Mouse (Mus musculus): ENCODE data around the gene Vmn1r212. TPM values are rescaled to one million over a fixed set of nuclear protein-coding genes. Genes with fewer than 3 reads are reported as not detected.

The Vmn1r212 gene
- polyA plus RNA-seq (2021; fragmentation: Nextera tagmentation), result not detected in 2 replicates
- long read RNA-seq, experiment 1, result 0 reads
- long read RNA-seq, experiment 2, result 0 reads

DNA sequence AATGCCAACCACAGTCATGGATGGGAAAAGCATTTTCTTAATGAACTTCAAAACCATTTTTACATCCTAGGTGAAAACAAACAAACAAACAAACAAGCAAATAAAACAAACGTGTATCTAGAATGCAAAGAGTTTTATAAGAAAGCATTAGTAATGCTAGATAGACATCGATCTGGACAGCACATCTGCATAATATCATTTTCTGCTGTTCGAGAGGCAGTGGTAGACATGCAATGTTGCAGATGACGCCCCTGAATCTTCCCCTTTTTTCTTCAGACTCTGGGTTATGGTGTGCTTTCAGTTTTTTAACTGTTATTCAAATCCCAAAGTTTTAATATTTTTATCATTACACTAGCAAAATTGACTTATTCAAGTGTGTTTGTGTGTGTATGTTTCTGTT lies at the start of gene Vmn1r212:
Gene Vmn1r212 (minus strand): TSS at position 101 of the 400 bp plus-strand sequence.

DNA sequence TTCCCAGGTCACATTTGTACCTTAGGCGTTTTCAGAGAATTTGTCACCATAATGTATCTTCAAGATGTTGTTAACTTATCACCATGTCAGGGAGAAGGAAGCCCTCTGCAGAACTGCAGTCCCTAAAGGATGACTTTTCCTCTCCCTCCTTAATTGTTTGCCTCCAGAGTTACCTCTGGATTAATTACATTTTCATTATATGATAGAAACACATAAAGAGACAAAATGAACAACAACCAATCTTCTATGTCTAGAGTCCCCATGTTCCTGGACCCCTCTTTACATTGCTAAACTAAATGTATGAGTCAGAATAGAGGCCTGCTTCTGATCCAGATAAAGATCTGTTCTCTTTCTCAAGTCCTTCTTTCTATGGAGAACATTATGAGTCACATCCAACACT lies 26.5 kb downstream of the Vmn1r212 start, which contains the start of gene Vmn1r211:
Gene Vmn1r211 (minus strand): TSS at position 101 of the 400 bp plus-strand sequence.

Other genes starting within 250 kb of the Vmn1r212 start
- gene Vmn1r207-ps, start 154.6 kb downstream of the Vmn1r212 start, polyA plus RNA-seq (2021; fragmentation: Nextera tagmentation), result not detected in 2 replicates
- not detected in 2 replicates for gene Vmn1r208, start 106.8 kb downstream of the Vmn1r212 start, polyA plus RNA-seq (2021; fragmentation: Nextera tagmentation)
- gene Vmn1r209, start 74.5 kb downstream of the Vmn1r212 start, polyA plus RNA-seq (2021; fragmentation: Nextera tagmentation), result not detected in 2 replicates
- not detected in 2 replicates for gene Vmn1r210, start 52.9 kb downstream of the Vmn1r212 start, polyA plus RNA-seq (2021; fragmentation: Nextera tagmentation)
- gene Vmn1r211, start 26.6 kb downstream of the Vmn1r212 start, polyA plus RNA-seq (2021; fragmentation: Nextera tagmentation), result not detected in 2 replicates
- gene Vmn1r213, start 123.5 kb upstream of the Vmn1r212 start, polyA plus RNA-seq (2021; fragmentation: Nextera tagmentation), result not detected in 2 replicates
- gene Vmn1r214, start 146.2 kb upstream of the Vmn1r212 start, polyA plus RNA-seq (2021; fragmentation: Nextera tagmentation), result not detected in 2 replicates
- not detected in 2 replicates for gene Vmn1r215, start 183.8 kb upstream of the Vmn1r212 start, polyA plus RNA-seq (2021; fragmentation: Nextera tagmentation)
- gene Vmn1r217, start 234.0 kb upstream of the Vmn1r212 start, polyA plus RNA-seq (2021; fragmentation: Nextera tagmentation), result not detected in 2 replicates
- gene Vmn1r218, start 248.9 kb upstream of the Vmn1r212 start, polyA plus RNA-seq (2021; fragmentation: Nextera tagmentation), result not detected in 2 replicates